Mouse (Mus musculus): ENCODE data around the gene Usp5. TPM values are rescaled to one million over a fixed set of nuclear protein-coding genes. Genes with fewer than 3 reads are reported as not detected.
"Not testable (repeated sequence)": the region's sequence is repeated elsewhere in the genome, so short reads cannot be mapped to it uniquely, and the experiment has no call there.

The Usp5 gene
- total and polyA plus RNA-seq, 2 experiments from 2014 or later, result 191 to 215 TPM

DNA sequence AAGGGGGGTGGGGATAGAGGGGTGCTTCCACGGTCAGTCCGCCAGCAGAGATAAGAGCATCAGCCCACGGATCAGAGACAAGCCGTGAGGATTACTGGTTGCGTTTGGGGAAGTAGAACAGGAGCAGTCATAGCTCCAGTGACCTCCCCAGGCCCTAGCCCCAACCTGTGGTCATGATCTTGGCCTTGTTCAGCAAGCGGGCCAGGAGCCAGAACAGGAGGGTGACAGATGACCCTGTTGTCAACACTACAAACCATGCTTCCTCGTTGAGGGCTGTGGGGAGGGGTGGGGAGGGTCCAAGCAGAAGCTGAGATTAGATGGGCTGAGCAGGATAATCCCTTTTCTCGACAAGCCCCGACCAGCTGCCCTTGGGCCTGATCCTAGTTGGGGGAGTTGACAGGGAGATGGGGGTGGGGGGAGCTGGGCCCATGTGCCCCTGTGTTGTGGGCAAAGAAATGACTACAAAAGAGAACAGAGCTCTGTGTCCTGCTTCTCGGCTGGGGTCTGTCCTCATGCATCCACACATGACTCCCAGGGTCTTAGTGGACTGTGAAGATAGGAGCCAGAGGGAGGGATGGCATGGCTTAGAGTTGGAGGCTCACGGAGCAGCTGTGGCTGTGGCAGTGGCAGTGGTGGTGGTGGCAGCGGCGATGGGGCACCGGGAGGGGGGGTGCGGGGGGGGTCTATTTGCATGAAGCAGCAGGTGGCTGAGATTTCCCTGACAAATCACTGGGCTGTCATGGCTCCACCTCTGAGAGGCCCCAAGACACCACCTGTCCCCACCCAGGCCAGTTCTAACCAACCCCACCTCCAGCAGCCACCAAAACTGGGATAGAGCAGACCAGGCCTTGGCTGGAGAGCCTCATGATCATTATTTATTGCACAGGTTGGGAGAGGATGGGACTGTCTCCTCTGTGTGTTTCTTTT lies 11.2 kb upstream of the Usp5 start, which contains the start of gene Gnb3:
TSS of gene Gnb3 (minus strand) at position 35 of the 927 bp plus-strand sequence.
- DNase-seq (no peak), ATAC-seq (peak; percentile 10; the same call in 1 of the 2 replicates)
- no peak within 1 kb of the TSS for H3K9ac ChIP-seq
- no peaks in the 10 kb centered on the region for H3K27me3 ChIP-seq (ENCODE audit: insufficient read depth, low read length)
- H3K4me2 ChIP-seq (ENCODE audit: low read depth), result no peak within 1 kb of the TSS
- H3K36me3 ChIP-seq (ENCODE audit: insufficient read depth), result peaks cover 15% of the 10 kb centered on the region
- no peaks in the 10 kb centered on the region for H3K9me3 ChIP-seq (ENCODE audit: low read length)
- H3K4me1 ChIP-seq (ENCODE audit: insufficient read depth), result no peaks in the 10 kb centered on the region
- H3K27ac ChIP-seq (ENCODE audit: low read depth, low read length), result no peak within 1 kb of the TSS
- TF ChIP-seq CTCF (IDR thresholded peaks at IDR 0.05; ENCODE audit: low read depth), result no peak
- no peak within 1 kb of the TSS for H3K4me3 ChIP-seq (ENCODE audit: low read depth, low read length)
- 30% methylated on average over 15 of the region's 15 CpGs for WGBS

DNA sequence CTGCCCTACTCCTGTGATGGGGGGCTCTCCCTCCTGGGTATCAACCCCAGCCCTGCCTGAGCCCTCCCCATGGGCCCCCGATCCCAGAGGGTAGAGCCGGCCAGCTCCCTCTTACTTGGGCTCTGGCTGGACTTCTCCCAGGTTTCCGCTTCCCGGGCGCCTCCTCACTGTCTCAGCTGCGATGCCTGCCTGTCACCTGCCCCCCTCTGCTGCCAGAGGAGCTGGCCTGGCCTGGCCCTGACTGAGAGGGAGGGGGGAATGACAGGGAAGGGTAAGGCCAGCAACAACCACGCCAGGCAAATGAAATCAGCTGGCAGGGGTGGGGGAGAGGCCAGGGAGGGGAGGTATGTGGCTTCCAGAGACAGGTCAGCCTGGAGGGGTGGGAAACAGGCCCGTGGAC lies 10.5 kb upstream of the Usp5 start:
- Histone ChIP-seq H3K4me1 (ENCODE audit: insufficient read depth) (no peaks in the 10 kb centered on the region), H3K9ac (no peak overlapping the region), H3K4me2 (ENCODE audit: low read depth) (no peak overlapping the region), H3K9me3 (ENCODE audit: low read length) (no peaks in the 10 kb centered on the region), H3K27ac (ENCODE audit: low read depth, low read length) (no peak overlapping the region), H3K27me3 (ENCODE audit: insufficient read depth, low read length) (no peaks in the 10 kb centered on the region), H3K4me3 (ENCODE audit: low read depth, low read length) (no peak overlapping the region), H3K36me3 (ENCODE audit: insufficient read depth) (peaks cover 15% of the 10 kb centered on the region)
- no peak for ATAC-seq
- no peak for DNase-seq
- no peak for TF ChIP-seq CTCF (IDR thresholded peaks at IDR 0.05; ENCODE audit: low read depth)
- WGBS, result 9% methylated on average over 8 of the region's 8 CpGs

DNA sequence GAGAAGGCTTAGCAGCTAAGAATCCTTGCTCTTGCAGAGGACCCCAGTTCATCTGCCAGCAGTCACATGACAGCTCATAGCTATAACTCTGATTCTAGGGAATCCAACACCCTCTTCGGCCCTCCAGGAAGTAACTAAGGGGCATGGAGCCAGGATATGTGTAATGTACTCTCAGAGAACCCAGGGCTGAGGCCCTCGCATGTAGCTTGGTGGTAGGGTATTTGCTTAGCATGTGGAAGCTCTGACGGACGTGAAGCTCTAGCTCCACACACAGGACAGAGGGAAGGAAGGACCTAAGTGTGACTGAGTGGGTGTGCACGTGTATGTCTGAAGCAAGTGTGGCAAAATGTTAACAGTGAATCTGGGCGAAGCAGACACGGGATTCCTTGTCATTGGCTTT lies 7.1 kb upstream of the Usp5 start:
- Histone ChIP-seq H3K4me2 (ENCODE audit: low read depth) (no peak overlapping the region), H3K27ac (ENCODE audit: low read depth, low read length) (no peak overlapping the region), H3K36me3 (ENCODE audit: insufficient read depth) (peaks cover 4% of the 10 kb centered on the region), H3K4me3 (ENCODE audit: low read depth, low read length) (no peak overlapping the region), H3K9me3 (ENCODE audit: low read length) (no peaks in the 10 kb centered on the region), H3K9ac (no peak overlapping the region), H3K27me3 (ENCODE audit: insufficient read depth, low read length) (no peaks in the 10 kb centered on the region), H3K4me1 (ENCODE audit: insufficient read depth) (no peaks in the 10 kb centered on the region)
- no peak for TF ChIP-seq CTCF (IDR thresholded peaks at IDR 0.05; ENCODE audit: low read depth)
- ATAC-seq, result no peak
- WGBS, result 84% methylated on average over 7 of the region's 7 CpGs
- DNase-seq, result no peak

DNA sequence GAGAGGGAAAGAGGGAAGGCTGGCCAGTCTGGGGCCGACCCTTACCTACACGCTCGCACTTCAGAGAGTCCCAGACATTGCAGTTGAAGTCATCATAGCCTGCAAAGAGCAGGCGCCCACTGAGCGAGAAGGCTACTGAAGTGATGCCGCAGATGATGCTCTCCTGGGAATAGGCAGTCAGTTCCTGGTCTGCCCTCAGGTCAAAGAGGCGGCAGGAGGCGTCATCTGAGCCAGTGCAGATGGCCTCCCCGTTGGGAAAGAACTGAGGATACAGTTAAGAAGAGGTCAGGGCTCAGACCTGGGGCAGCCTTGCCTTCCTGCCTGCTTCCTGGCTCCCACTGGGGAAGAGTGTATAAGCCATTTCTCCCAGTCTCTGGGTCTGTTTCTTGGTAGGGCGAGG lies 6.2 kb upstream of the Usp5 start:
- H3K4me2 ChIP-seq (ENCODE audit: low read depth), result no peak overlapping the region
- no peak for ATAC-seq
- H3K4me3 ChIP-seq (ENCODE audit: low read depth, low read length), result no peak overlapping the region
- no peaks in the 10 kb centered on the region for H3K9me3 ChIP-seq (ENCODE audit: low read length)
- no peak overlapping the region for H3K9ac ChIP-seq
- H3K36me3 ChIP-seq (ENCODE audit: insufficient read depth), result no peaks in the 10 kb centered on the region; the same call in 1 of the 2 replicates
- no peaks in the 10 kb centered on the region for H3K27me3 ChIP-seq (ENCODE audit: insufficient read depth, low read length)
- no peak for TF ChIP-seq CTCF (IDR thresholded peaks at IDR 0.05; ENCODE audit: low read depth)
- H3K4me1 ChIP-seq (ENCODE audit: insufficient read depth), result 0 out of 2 replicates have a peak, but pooled peaks cover under 1% of the 10 kb centered on the region
- H3K27ac ChIP-seq (ENCODE audit: low read depth, low read length), result no peak overlapping the region
- DNase-seq, result no peak
- 71% methylated on average over 10 of the region's 10 CpGs for WGBS

DNA sequence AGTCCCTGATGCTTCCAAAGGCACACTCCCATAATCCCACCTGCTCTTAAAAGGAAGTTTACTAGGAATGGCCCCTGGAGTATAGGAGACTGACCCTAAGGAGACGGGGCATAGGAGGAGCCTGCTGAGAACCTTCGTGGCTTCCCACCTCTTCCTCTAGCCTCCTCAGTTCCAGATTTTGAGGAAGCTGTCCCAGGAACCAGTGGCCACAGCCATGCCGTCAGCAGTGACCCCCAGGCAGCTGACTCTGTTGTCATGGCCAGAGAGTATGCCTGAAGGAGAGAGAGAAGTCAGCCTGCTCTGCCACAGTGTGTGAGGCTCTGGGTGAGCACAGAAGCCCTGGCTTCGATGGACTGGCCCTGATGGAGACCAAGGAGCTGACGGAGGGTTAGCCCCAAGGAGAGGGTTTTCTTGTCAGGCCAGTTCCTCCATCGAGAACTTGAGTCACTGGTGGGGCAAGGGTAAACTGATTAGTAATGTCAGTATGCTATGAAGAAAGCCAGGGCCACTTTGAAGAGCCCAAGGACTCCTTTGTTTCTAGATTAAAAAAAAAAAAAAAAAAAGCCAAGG lies 5.3 kb upstream of the Usp5 start:
- DNase-seq (no peak), ATAC-seq (no peak)
- no peaks in the 10 kb centered on the region; the same call in 1 of the 2 replicates for H3K36me3 ChIP-seq (ENCODE audit: insufficient read depth)
- H3K4me2 ChIP-seq (ENCODE audit: low read depth), result no peak overlapping the region
- H3K27ac ChIP-seq (ENCODE audit: low read depth, low read length), result no peak overlapping the region
- H3K27me3 ChIP-seq (ENCODE audit: insufficient read depth, low read length), result no peaks in the 10 kb centered on the region
- H3K4me3 ChIP-seq (ENCODE audit: low read depth, low read length), result no peak overlapping the region
- H3K9me3 ChIP-seq (ENCODE audit: low read length), result no peaks in the 10 kb centered on the region
- no peak overlapping the region for H3K9ac ChIP-seq
- TF ChIP-seq CTCF (IDR thresholded peaks at IDR 0.05; ENCODE audit: low read depth), result no peak
- H3K4me1 ChIP-seq (ENCODE audit: insufficient read depth), result 0 out of 2 replicates have a peak, but pooled peaks cover 4% of the 10 kb centered on the region
- 84% methylated on average over 6 of the region's 6 CpGs for WGBS

DNA sequence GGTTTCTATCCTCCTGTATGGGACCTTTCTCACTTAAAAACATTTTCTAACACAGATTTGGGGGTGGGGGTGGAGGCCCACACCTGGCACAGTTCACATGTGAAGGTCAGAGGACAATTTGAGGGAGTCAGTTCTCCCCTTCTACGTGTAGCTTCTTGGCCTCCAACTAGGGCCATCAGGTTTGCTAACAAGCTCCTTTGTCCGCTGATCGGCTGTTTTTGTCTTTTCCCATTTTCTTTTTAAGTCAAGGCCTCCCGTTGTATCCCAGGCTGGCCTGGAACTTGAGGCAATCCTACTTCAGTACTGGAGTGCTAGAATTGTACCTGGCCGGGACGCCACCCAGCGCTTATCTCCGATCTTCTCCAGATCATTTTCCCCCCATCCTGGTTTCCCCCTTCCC lies 2.4 kb upstream of the Usp5 start:
- Histone ChIP-seq H3K27me3 (ENCODE audit: insufficient read depth, low read length) (no peaks in the 10 kb centered on the region), H3K9me3 (ENCODE audit: low read length) (no peaks in the 10 kb centered on the region), H3K27ac (ENCODE audit: low read depth, low read length) (no peak overlapping the region), H3K4me1 (ENCODE audit: insufficient read depth) (0 out of 2 replicates have a peak, but pooled peaks cover 4% of the 10 kb centered on the region), H3K4me3 (ENCODE audit: low read depth, low read length) (no peak overlapping the region), H3K4me2 (ENCODE audit: low read depth) (no peak overlapping the region), H3K9ac (no peak overlapping the region), H3K36me3 (ENCODE audit: insufficient read depth) (no peaks in the 10 kb centered on the region; the same call in 1 of the 2 replicates)
- DNase-seq (no peak), ATAC-seq (no peak)
- WGBS, result 91% methylated on average over 8 of the region's 8 CpGs
- no peak for TF ChIP-seq CTCF (IDR thresholded peaks at IDR 0.05; ENCODE audit: low read depth)

DNA sequence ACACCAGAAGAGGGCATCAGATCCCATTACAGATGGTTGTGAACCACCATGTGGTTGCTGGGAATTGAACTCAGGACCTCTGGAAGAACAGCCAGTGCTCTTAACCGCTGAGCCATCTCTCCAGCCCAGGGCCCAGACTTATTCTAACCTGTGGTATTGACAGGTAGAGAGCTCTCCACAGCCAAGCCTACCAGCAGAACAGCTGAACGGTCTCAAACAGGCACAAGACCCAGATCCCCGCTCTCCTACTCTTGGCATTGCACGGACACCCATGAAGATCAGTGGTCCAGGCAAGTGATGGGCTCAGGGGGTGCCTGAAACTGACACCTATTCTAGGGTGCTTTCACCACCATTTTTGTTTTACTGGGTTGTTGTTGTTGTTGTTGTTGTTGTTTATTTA lies 1.9 kb upstream of the Usp5 start:
- H3K9me3 ChIP-seq (ENCODE audit: low read length); H3K4me2 ChIP-seq (ENCODE audit: low read depth); H3K4me3 ChIP-seq (ENCODE audit: low read depth, low read length); DNase-seq; H3K9ac ChIP-seq; H3K36me3 ChIP-seq (ENCODE audit: insufficient read depth); ATAC-seq; H3K27ac ChIP-seq (ENCODE audit: low read depth, low read length); H3K27me3 ChIP-seq (ENCODE audit: insufficient read depth, low read length); H3K4me1 ChIP-seq (ENCODE audit: insufficient read depth): not testable (repeated sequence)
- WGBS, result 88% methylated on average over 4 of the region's 4 CpGs
